Mouse (Mus musculus): ENCODE measurements around the gene Ldlrap1. TPM values are rescaled to one million over a fixed set of nuclear protein-coding genes. Genes with fewer than 3 reads are reported as not detected.
"Not testable (repeated sequence)": the region's sequence is repeated elsewhere in the genome, so short reads cannot be mapped to it uniquely, and the experiment has no call there.

Ldlrap1 gene
- polyA plus RNA-seq, 1 experiment from 2014 or later = 2.7 TPM

GRCm38 (mm10) chr4:134798861-134799260 lies 31.0 kb upstream of the Ldlrap1 start:
- Histone ChIP-seq H3K9me3 (ENCODE audit: control insufficient read depth, low read length) (no peaks in the 10 kb centered on the region), H3K4me3 (replicated peaks; ENCODE audit: low read length) (no peak overlapping the region), H3K9ac (no peak overlapping the region), H3K4me2 (replicated peaks) (no peak overlapping the region), H3K36me3 (replicated peaks; ENCODE audit: control insufficient read depth, insufficient read depth) (peaks cover 38% of the 10 kb centered on the region), H3K4me1 (replicated peaks; ENCODE audit: control insufficient read depth, insufficient read depth, low read length) (no peaks in the 10 kb centered on the region), H3K27ac (no peak overlapping the region), H3K27me3 (ENCODE audit: control insufficient read depth, insufficient read depth, low read length) (no peaks in the 10 kb centered on the region)
- no peak for DNase-seq (ENCODE audit: low spot score)
- 45% methylated on average over 3 of the region's 3 CpGs for WGBS
- ATAC-seq (ENCODE audit: low FRiP score) = no peak

- H3K27ac ChIP-seq = no peak overlapping the region
- peaks cover 26% of the 10 kb centered on the region for H3K36me3 ChIP-seq (replicated peaks; ENCODE audit: control insufficient read depth, insufficient read depth)
- H3K9ac ChIP-seq = no peak overlapping the region
- 83% methylated on average over 6 of the region's 6 CpGs for WGBS
- H3K9me3 ChIP-seq (ENCODE audit: control insufficient read depth, low read length) = no peaks in the 10 kb centered on the region
- no peaks in the 10 kb centered on the region for H3K4me1 ChIP-seq (replicated peaks; ENCODE audit: control insufficient read depth, insufficient read depth, low read length)
- ATAC-seq (ENCODE audit: low FRiP score) (no peak), DNase-seq (ENCODE audit: low spot score) (no peak)
- H3K4me3 ChIP-seq (replicated peaks; ENCODE audit: low read length) = no peak overlapping the region
- H3K4me2 ChIP-seq (replicated peaks) = no peak overlapping the region
- H3K27me3 ChIP-seq (ENCODE audit: control insufficient read depth, insufficient read depth, low read length) = no peaks in the 10 kb centered on the region
These were observed 29.8 kb upstream of the Ldlrap1 start for GRCm38 (mm10) chr4:134797621-134798020.

GRCm38 (mm10) chr4:134796581-134797361 lies 28.9 kb upstream of the Ldlrap1 start:
- H3K9ac ChIP-seq = no peak overlapping the region
- no peaks in the 10 kb centered on the region for H3K9me3 ChIP-seq (ENCODE audit: control insufficient read depth, low read length)
- no peak overlapping the region for H3K4me2 ChIP-seq (replicated peaks)
- H3K4me1 ChIP-seq (replicated peaks; ENCODE audit: control insufficient read depth, insufficient read depth, low read length) = no peaks in the 10 kb centered on the region
- no peak overlapping the region for H3K27ac ChIP-seq
- H3K27me3 ChIP-seq (ENCODE audit: control insufficient read depth, insufficient read depth, low read length) = no peaks in the 10 kb centered on the region
- peaks cover 17% of the 10 kb centered on the region for H3K36me3 ChIP-seq (replicated peaks; ENCODE audit: control insufficient read depth, insufficient read depth)
- DNase-seq (ENCODE audit: low spot score) (no peak), ATAC-seq (ENCODE audit: low FRiP score) (no peak)
- H3K4me3 ChIP-seq (replicated peaks; ENCODE audit: low read length) = no peak overlapping the region
- WGBS = 30% methylated on average over 7 of the region's 7 CpGs

- Histone ChIP-seq H3K27ac (no peak overlapping the region), H3K27me3 (ENCODE audit: control insufficient read depth, insufficient read depth, low read length) (no peaks in the 10 kb centered on the region), H3K9me3 (ENCODE audit: control insufficient read depth, low read length) (no peaks in the 10 kb centered on the region), H3K4me2 (replicated peaks) (no peak overlapping the region), H3K36me3 (replicated peaks; ENCODE audit: control insufficient read depth, insufficient read depth) (peaks cover 9% of the 10 kb centered on the region), H3K4me1 (replicated peaks; ENCODE audit: control insufficient read depth, insufficient read depth, low read length) (no peaks in the 10 kb centered on the region), H3K9ac (no peak overlapping the region), H3K4me3 (replicated peaks; ENCODE audit: low read length) (no peak overlapping the region)
- ATAC-seq (ENCODE audit: low FRiP score) = no peak
- WGBS = 79% methylated on average over 5 of the region's 5 CpGs
- DNase-seq (ENCODE audit: low spot score) = no peak
These were observed 28.1 kb upstream of the Ldlrap1 start for GRCm38 (mm10) chr4:134795819-134796485.

- not testable (repeated sequence) for H3K9me3 ChIP-seq (ENCODE audit: control insufficient read depth, low read length); H3K4me1 ChIP-seq (replicated peaks; ENCODE audit: control insufficient read depth, insufficient read depth, low read length); H3K27me3 ChIP-seq (ENCODE audit: control insufficient read depth, insufficient read depth, low read length); H3K36me3 ChIP-seq (replicated peaks; ENCODE audit: control insufficient read depth, insufficient read depth); DNase-seq (ENCODE audit: low spot score); ATAC-seq (ENCODE audit: low FRiP score); H3K4me2 ChIP-seq (replicated peaks); H3K9ac ChIP-seq; H3K27ac ChIP-seq; H3K4me3 ChIP-seq (replicated peaks; ENCODE audit: low read length)
These were observed 27.1 kb upstream of the Ldlrap1 start for GRCm38 (mm10) chr4:134794959-134795358.

GRCm38 (mm10) chr4:134793213-134793956 lies 25.6 kb upstream of the Ldlrap1 start:
- Histone ChIP-seq H3K4me1 (replicated peaks; ENCODE audit: control insufficient read depth, insufficient read depth, low read length) (no peaks in the 10 kb centered on the region), H3K27me3 (ENCODE audit: control insufficient read depth, insufficient read depth, low read length) (no peaks in the 10 kb centered on the region), H3K4me3 (replicated peaks; ENCODE audit: low read length) (no peak overlapping the region), H3K9ac (no peak overlapping the region), H3K36me3 (replicated peaks; ENCODE audit: control insufficient read depth, insufficient read depth) (no peaks in the 10 kb centered on the region), H3K4me2 (replicated peaks) (no peak overlapping the region), H3K27ac (no peak overlapping the region), H3K9me3 (ENCODE audit: control insufficient read depth, low read length) (no peaks in the 10 kb centered on the region)
- 54% methylated on average over 10 of the region's 10 CpGs for WGBS
- peak; percentile 76 for DNase-seq (ENCODE audit: low spot score)
- no peak for ATAC-seq (ENCODE audit: low FRiP score)

GRCm38 (mm10) chr4:134791731-134792130 lies 23.9 kb upstream of the Ldlrap1 start:
- no peak for DNase-seq (ENCODE audit: low spot score)
- Histone ChIP-seq H3K36me3 (replicated peaks; ENCODE audit: control insufficient read depth, insufficient read depth) (no peaks in the 10 kb centered on the region), H3K4me1 (replicated peaks; ENCODE audit: control insufficient read depth, insufficient read depth, low read length) (no peaks in the 10 kb centered on the region), H3K9ac (no peak overlapping the region), H3K4me2 (replicated peaks) (no peak overlapping the region), H3K27me3 (ENCODE audit: control insufficient read depth, insufficient read depth, low read length) (no peaks in the 10 kb centered on the region), H3K4me3 (replicated peaks; ENCODE audit: low read length) (no peak overlapping the region), H3K27ac (no peak overlapping the region), H3K9me3 (ENCODE audit: control insufficient read depth, low read length) (no peaks in the 10 kb centered on the region)
- 42% methylated on average over 6 of the region's 6 CpGs for WGBS
- ATAC-seq (ENCODE audit: low FRiP score) = no peak

GRCm38 (mm10) chr4:134786946-134787345 lies 19.1 kb upstream of the Ldlrap1 start:
- WGBS = 34% methylated on average over 10 of the region's 10 CpGs
- H3K9ac ChIP-seq = no peak overlapping the region
- H3K9me3 ChIP-seq (ENCODE audit: control insufficient read depth, low read length) = no peaks in the 10 kb centered on the region
- H3K4me2 ChIP-seq (replicated peaks) = no peak overlapping the region
- no peak for ATAC-seq (ENCODE audit: low FRiP score)
- H3K4me1 ChIP-seq (replicated peaks; ENCODE audit: control insufficient read depth, insufficient read depth, low read length) = no peaks in the 10 kb centered on the region
- no peak overlapping the region for H3K4me3 ChIP-seq (replicated peaks; ENCODE audit: low read length)
- no peak for DNase-seq (ENCODE audit: low spot score)
- H3K27ac ChIP-seq = no peak overlapping the region
- H3K27me3 ChIP-seq (ENCODE audit: control insufficient read depth, insufficient read depth, low read length) = no peaks in the 10 kb centered on the region
- H3K36me3 ChIP-seq (replicated peaks; ENCODE audit: control insufficient read depth, insufficient read depth) = no peaks in the 10 kb centered on the region

GRCm38 (mm10) chr4:134784701-134785100 lies 16.9 kb upstream of the Ldlrap1 start:
- Histone ChIP-seq H3K27ac (no peak overlapping the region), H3K9me3 (ENCODE audit: control insufficient read depth, low read length) (no peaks in the 10 kb centered on the region), H3K4me1 (replicated peaks; ENCODE audit: control insufficient read depth, insufficient read depth, low read length) (no peaks in the 10 kb centered on the region), H3K9ac (no peak overlapping the region), H3K4me3 (replicated peaks; ENCODE audit: low read length) (no peak overlapping the region), H3K4me2 (replicated peaks) (no peak overlapping the region), H3K36me3 (replicated peaks; ENCODE audit: control insufficient read depth, insufficient read depth) (no peaks in the 10 kb centered on the region), H3K27me3 (ENCODE audit: control insufficient read depth, insufficient read depth, low read length) (no peaks in the 10 kb centered on the region)
- ATAC-seq (ENCODE audit: low FRiP score) = no peak
- no peak for DNase-seq (ENCODE audit: low spot score)
- 55% methylated on average over 5 of the region's 5 CpGs for WGBS

Data from hindbrain, embryonic 14.5 days (tissue).